Comparison of ENCODE assay signal across 8 mouse cellular contexts in genomic region chr13:10360777-10361176, GRCm38 (mm10). TPM values are rescaled to one million over a fixed set of nuclear protein-coding genes. Genes with fewer than 3 reads are reported as not detected.
DNase-seq lines count a peak whose midpoint lies in the region; ATAC-seq and TF ChIP-seq lines count a peak whose summit lies in the region.

TSS of gene Chrm3 (minus strand) at chr13:10360847.

- H3K27me3 ChIP-seq in forebrain, embryonic 11.5 days (ENCODE audit: control insufficient read depth, insufficient read depth, low read length): peaks cover 25% of the 10 kb centered on the region
- H3K27me3 ChIP-seq in heart, embryonic 14.5 days (ENCODE audit: control insufficient read depth, insufficient read depth, low read length): peaks cover 36% of the 10 kb centered on the region
- H3K27me3 ChIP-seq in kidney, postnatal 0 days (ENCODE audit: insufficient read depth, low read length): peaks cover 13% of the 10 kb centered on the region
- peaks cover 43% of the 10 kb centered on the region for H3K27me3 ChIP-seq in limb, embryonic 15.5 days
- peaks cover 8% of the 10 kb centered on the region; the same call in 1 of the 2 replicates for H3K27me3 ChIP-seq in midbrain, embryonic 15.5 days (replicated peaks)
- H3K27me3 ChIP-seq in stomach, postnatal 0 days (ENCODE audit: control insufficient read depth, insufficient read depth, low read length): no peaks in the 10 kb centered on the region

- peak; percentile 80 for DNase-seq in forebrain, embryonic 11.5 days (ENCODE audit: low spot score)
- DNase-seq in kidney, postnatal 0 days (ENCODE audit: low spot score): peak; percentile 56
- DNase-seq in stomach, postnatal 0 days (ENCODE audit: low spot score): peak; percentile 65

- H3K9me3 ChIP-seq in forebrain, embryonic 11.5 days (ENCODE audit: control insufficient read depth, low read length): no peaks in the 10 kb centered on the region
- no peaks in the 10 kb centered on the region for H3K9me3 ChIP-seq in heart, embryonic 14.5 days (ENCODE audit: control insufficient read depth, low read length)
- H3K9me3 ChIP-seq in kidney, postnatal 0 days (replicated peaks; ENCODE audit: low read length): no peaks in the 10 kb centered on the region
- H3K9me3 ChIP-seq in limb, embryonic 15.5 days: no peaks in the 10 kb centered on the region
- no peaks in the 10 kb centered on the region for H3K9me3 ChIP-seq in midbrain, embryonic 15.5 days
- H3K9me3 ChIP-seq in stomach, postnatal 0 days (ENCODE audit: control insufficient read depth, low read length): no peaks in the 10 kb centered on the region

- 3% methylated on average over 18 of the region's 18 CpGs for WGBS in forebrain, embryonic 11.5 days
- WGBS in heart, embryonic 14.5 days: 3% methylated on average over 18 of the region's 18 CpGs
- 1% methylated on average over 18 of the region's 18 CpGs for WGBS in kidney, postnatal 0 days
- WGBS in limb, embryonic 15.5 days: 3% methylated on average over 18 of the region's 18 CpGs
- WGBS in midbrain, embryonic 15.5 days: 3% methylated on average over 18 of the region's 18 CpGs
- 1% methylated on average over 18 of the region's 18 CpGs for WGBS in stomach, postnatal 0 days

- peak; percentile 25; the same call in 1 of the 2 replicates for TF ChIP-seq CTCF in kidney, postnatal 0 days (IDR thresholded peaks at IDR 0.05; ENCODE audit: low read depth)
- TF ChIP-seq CTCF in stomach, postnatal 0 days (IDR thresholded peaks at IDR 0.05; ENCODE audit: low read depth): peak; percentile 45; the same call in 1 of the 2 replicates

- no peak within 1 kb of the TSS for H3K27ac ChIP-seq in brown adipose tissue, adult 24 weeks (replicated peaks; ENCODE audit: low read depth, low read length)
- no peak within 1 kb of the TSS for H3K27ac ChIP-seq in forebrain, embryonic 11.5 days (ENCODE audit: low read depth, low read length)
- H3K27ac ChIP-seq in heart, embryonic 14.5 days (replicated peaks in 1 of 2; ENCODE audit: control insufficient read depth in 1 of 2, insufficient read depth in 1 of 2, low read depth in 2 of 2, low read length in 2 of 2): no peak within 1 kb of the TSS
- no peak within 1 kb of the TSS for H3K27ac ChIP-seq in kidney, postnatal 0 days
- H3K27ac ChIP-seq in limb, embryonic 15.5 days: no peak within 1 kb of the TSS
- peak within 1 kb of the TSS; percentile 61 for H3K27ac ChIP-seq in midbrain, embryonic 15.5 days
- H3K27ac ChIP-seq in stomach, postnatal 0 days (replicated peaks): peak within 1 kb of the TSS; percentile 78

- peak within 1 kb of the TSS; percentile 26 for H3K4me3 ChIP-seq in brown adipose tissue, adult 24 weeks (ENCODE audit: insufficient read depth, low read depth, low read length)
- peak within 1 kb of the TSS; percentile 50 for H3K4me3 ChIP-seq in forebrain, embryonic 11.5 days (ENCODE audit: low read depth, low read length)
- peak within 1 kb of the TSS; percentile 53 to 58 for H3K4me3 ChIP-seq in heart, embryonic 14.5 days (ENCODE audit: control insufficient read depth in 1 of 2, insufficient read depth in 1 of 2, low read depth in 1 of 2, low read length in 2 of 2)
- H3K4me3 ChIP-seq in kidney, postnatal 0 days (replicated peaks; ENCODE audit: low read depth, low read length): peak within 1 kb of the TSS; percentile 61
- H3K4me3 ChIP-seq in limb, embryonic 15.5 days: peak within 1 kb of the TSS; percentile 49
- H3K4me3 ChIP-seq in midbrain, embryonic 15.5 days: peak within 1 kb of the TSS; percentile 62
- H3K4me3 ChIP-seq in stomach, postnatal 0 days (ENCODE audit: low read depth, low read length): peak within 1 kb of the TSS; percentile 57

- peak; percentile 90 for ATAC-seq in forebrain, embryonic 11.5 days (replicated peaks; ENCODE audit: low FRiP score)
- ATAC-seq in heart, embryonic 14.5 days (ENCODE audit: insufficient number of reproducible peaks, insufficient read depth, low FRiP score, low read depth): peak; percentile 36; the same call in 1 of the 2 replicates
- ATAC-seq in kidney, postnatal 0 days (replicated peaks; ENCODE audit: low FRiP score, low read depth): peak; percentile 22; the same call in 1 of the 2 replicates
- no peak for ATAC-seq in limb, embryonic 15.5 days (ENCODE audit: insufficient number of reproducible peaks, low FRiP score, low TSS enrichment, low read depth)
- ATAC-seq in midbrain, embryonic 15.5 days (replicated peaks): peak; percentile 95
- ATAC-seq in stomach, postnatal 0 days (ENCODE audit: low FRiP score, low TSS enrichment): peak; percentile 80
- ATAC-seq in monocyte, adult 5-6 weeks (replicated peaks; ENCODE audit: insufficient number of reproducible peaks, low FRiP score, low TSS enrichment, poor library complexity, severe bottlenecking): no peak

- no peak for TF ChIP-seq EP300 in stomach, postnatal 0 days (optimal IDR thresholded peaks at IDR 0.05)

- peak within 1 kb of the TSS; percentile 43 for H3K9ac ChIP-seq in forebrain, embryonic 11.5 days (ENCODE audit: low read length)
- peak within 1 kb of the TSS; percentile 60 for H3K9ac ChIP-seq in heart, embryonic 14.5 days (ENCODE audit: low read length)
- H3K9ac ChIP-seq in kidney, postnatal 0 days (ENCODE audit: low read depth, low read length): peak within 1 kb of the TSS; percentile 51
- 0 out of 2 replicates have a peak within 1 kb of the TSS, but pooled peaks have one; percentile 3 for H3K9ac ChIP-seq in limb, embryonic 15.5 days
- H3K9ac ChIP-seq in midbrain, embryonic 15.5 days: peak within 1 kb of the TSS; percentile 61
- peak within 1 kb of the TSS; percentile 63 for H3K9ac ChIP-seq in stomach, postnatal 0 days (ENCODE audit: low read length)

- H3K4me1 ChIP-seq in brown adipose tissue, adult 24 weeks (ENCODE audit: control insufficient read depth, insufficient read depth, insufficient read length, low read length): no peaks in the 10 kb centered on the region
- peaks cover 2% of the 10 kb centered on the region; the same call in 1 of the 2 replicates for H3K4me1 ChIP-seq in forebrain, embryonic 11.5 days (replicated peaks; ENCODE audit: control insufficient read depth, insufficient read depth, low read length)
- H3K4me1 ChIP-seq in heart, embryonic 14.5 days (ENCODE audit: control insufficient read depth in 2 of 2, insufficient read depth in 2 of 2, low read length in 2 of 2): peaks cover 3 to 5% of the 10 kb centered on the region in 2 experiments; a peak in 1 of 4 replicates
- peaks cover 9% of the 10 kb centered on the region; the same call in 1 of the 2 replicates for H3K4me1 ChIP-seq in kidney, postnatal 0 days (replicated peaks; ENCODE audit: insufficient read depth, low read length)
- H3K4me1 ChIP-seq in limb, embryonic 15.5 days: peaks cover 19% of the 10 kb centered on the region
- H3K4me1 ChIP-seq in midbrain, embryonic 15.5 days: peaks cover 16% of the 10 kb centered on the region
- no peaks in the 10 kb centered on the region; the same call in 1 of the 2 replicates for H3K4me1 ChIP-seq in stomach, postnatal 0 days (replicated peaks; ENCODE audit: control insufficient read depth, insufficient read depth)

- H3K4me2 ChIP-seq in forebrain, embryonic 11.5 days (ENCODE audit: low read depth, low read length, severe bottlenecking): peak within 1 kb of the TSS; percentile 96
- H3K4me2 ChIP-seq in heart, embryonic 14.5 days (ENCODE audit: low read length): peak within 1 kb of the TSS; percentile 97
- H3K4me2 ChIP-seq in kidney, postnatal 0 days (ENCODE audit: low read length): peak within 1 kb of the TSS; percentile 95
- H3K4me2 ChIP-seq in limb, embryonic 15.5 days: peak within 1 kb of the TSS; percentile 96
- peak within 1 kb of the TSS; percentile 95 for H3K4me2 ChIP-seq in midbrain, embryonic 15.5 days
- H3K4me2 ChIP-seq in stomach, postnatal 0 days (replicated peaks; ENCODE audit: low read depth): peak within 1 kb of the TSS; percentile 79

- no peaks in the 10 kb centered on the region for H3K36me3 ChIP-seq in forebrain, embryonic 11.5 days (ENCODE audit: control insufficient read depth, insufficient read depth, low read length)
- no peaks in the 10 kb centered on the region for H3K36me3 ChIP-seq in heart, embryonic 14.5 days (ENCODE audit: control insufficient read depth, insufficient read depth, low read length)
- no peaks in the 10 kb centered on the region for H3K36me3 ChIP-seq in kidney, postnatal 0 days (ENCODE audit: insufficient read depth, low read length)
- H3K36me3 ChIP-seq in limb, embryonic 15.5 days: no peaks in the 10 kb centered on the region
- no peaks in the 10 kb centered on the region for H3K36me3 ChIP-seq in midbrain, embryonic 15.5 days (replicated peaks)
- no peaks in the 10 kb centered on the region for H3K36me3 ChIP-seq in stomach, postnatal 0 days (ENCODE audit: control insufficient read depth, insufficient read depth, low read length)

RNA-seq across cellular contexts. Expression of gene Chrm3, which starts in this region (rescaled TPM):
- polyA plus RNA-seq in brown adipose tissue, adult 24 weeks (2012; ENCODE audit: insufficient read depth, insufficient read length, missing spikeins): not detected in 2 replicates
- 0.13 and 0.32 TPM in 2 replicates for polyA plus RNA-seq in forebrain, embryonic 11.5 days (2014; fragmentation: Nextera tagmentation; extraction: Ambion mirVana)
- polyA plus RNA-seq in heart, embryonic 14.5 days (2014; fragmentation: Nextera tagmentation; extraction: Ambion mirVana): 0.86 and 1.2 TPM in 2 replicates
- polyA plus RNA-seq in kidney, postnatal 0 days (2015; fragmentation: Nextera tagmentation; extraction: Ambion mirVana): 0.75 and 0.84 TPM in 2 replicates
- 0.66 and 1.2 TPM in 2 replicates for polyA plus RNA-seq in limb, embryonic 15.5 days (2015; fragmentation: Nextera tagmentation; extraction: Ambion mirVana)
- 3.8 and 4.2 TPM in 2 replicates for polyA plus RNA-seq in midbrain, embryonic 15.5 days (2015; fragmentation: Nextera tagmentation; extraction: Ambion mirVana)
- polyA plus RNA-seq in stomach, postnatal 0 days (2015; fragmentation: Nextera tagmentation; extraction: Ambion mirVana): 1.1 and 1.6 TPM in 2 replicates
- 1.5 to 4.8 TPM (median 3.0 TPM) in 3 replicates for total RNA-seq in monocyte, adult 5-6 weeks (2017)

Comparison
In these comparisons a context has a peak if more than half of its experiments do, and no peak if none do; other contexts are left out.
1. Peak in DNase-seq, ATAC-seq, H3K4me3 ChIP-seq, H3K9ac ChIP-seq and H3K4me2 ChIP-seq in forebrain, embryonic 11.5 days; RNA of the gene not detected or under 1 TPM.
2. Peak in DNase-seq, ATAC-seq, H3K4me3 ChIP-seq, H3K9ac ChIP-seq and H3K4me2 ChIP-seq in kidney, postnatal 0 days; RNA of the gene not detected or under 1 TPM.
3. H3K27ac ChIP-seq: peak in midbrain, embryonic 15.5 days (single experiment) and stomach, postnatal 0 days (single experiment); none in brown adipose tissue, adult 24 weeks (single experiment), forebrain, embryonic 11.5 days (single experiment), heart, embryonic 14.5 days (0 of 2), kidney, postnatal 0 days (single experiment) and limb, embryonic 15.5 days (single experiment).
4. ATAC-seq: peak in heart, embryonic 14.5 days (single experiment), midbrain, embryonic 15.5 days (single experiment) and stomach, postnatal 0 days (single experiment); none in limb, embryonic 15.5 days (single experiment) and monocyte, adult 5-6 weeks (single experiment).
5. H3K9ac ChIP-seq: peak in every context shown above with its lines; median percentile 63 in stomach, postnatal 0 days; 61 in midbrain, embryonic 15.5 days; 60 in heart, embryonic 14.5 days; 51 in kidney, postnatal 0 days; 43 in forebrain, embryonic 11.5 days; 3 in limb, embryonic 15.5 days.
6. Peak in every context shown above with its lines, with median percentiles within 50 percentile points of each other: H3K4me3 ChIP-seq, DNase-seq and H3K4me2 ChIP-seq.